Mouse (Mus musculus) myocyte (in vitro differentiated cells): ENCODE results near the gene Rpl3. TPM values are rescaled to one million over a fixed set of nuclear protein-coding genes. Genes with fewer than 3 reads are reported as not detected.

ENCODE experiments used
- H3K27me3 ChIP-seq: one replicate; pipeline ENCODE4 v1.6.1; 2011; ENCODE audit not compliant: control insufficient read depth, insufficient read depth, insufficient read length
- H3K36me3 ChIP-seq: one replicate; pipeline ENCODE4 v1.6.1; 2011; ENCODE audit not compliant: control insufficient read depth, insufficient read depth
- H3K4me2 ChIP-seq: one replicate; pipeline ENCODE4 v1.6.1; 2011; ENCODE audit warnings: low read depth, control low read depth
- H3K4me3 ChIP-seq: one replicate; pipeline ENCODE4 v1.5.1; 2011; ENCODE audit warnings: mild to moderate bottlenecking, control low read depth, moderate library complexity
- H3K79me2 ChIP-seq: one replicate; pipeline ENCODE4 v1.6.1; 2011; ENCODE audit not compliant: control insufficient read depth, insufficient read depth
- H3ac ChIP-seq: one replicate; pipeline ENCODE4 v1.6.1; 2011; ENCODE audit not compliant: control insufficient read depth, insufficient read length
- CEBPB ChIP-seq: IDR thresholded peaks from 2 replicates; pipeline ENCODE4 v1.6.1; 2011; ENCODE audit warnings: mild to moderate bottlenecking, moderate library complexity; ENCODE audit not compliant: poor library complexity, insufficient read depth, severe bottlenecking
- E2F4 ChIP-seq: IDR thresholded peaks from one replicate; pipeline ENCODE4 v1.6.1; 2011; ENCODE audit warnings: mild to moderate bottlenecking, control low read depth, moderate library complexity; ENCODE audit not compliant: insufficient read depth
- MAX ChIP-seq: IDR thresholded peaks from one replicate; pipeline ENCODE4 v1.6.1; 2011; ENCODE audit warnings: low read depth, mild to moderate bottlenecking, control low read depth
- MYOD1 ChIP-seq, 3 experiments: IDR thresholded peaks; one replicate each; pipeline ENCODE4 v1.6.1; 2011; ENCODE audit warnings: control low read depth in 2 of 3, low read depth in 2 of 3, mild to moderate bottlenecking in 2 of 3, moderate library complexity in 1 of 3; ENCODE audit not compliant: insufficient read length in 2 of 3, control insufficient read depth in 1 of 3
- MYOG ChIP-seq, 3 experiments: IDR thresholded peaks; one replicate each; pipeline ENCODE4 v1.6.1; 2011; ENCODE audit warnings: control low read depth in 2 of 3, low read depth in 2 of 3, mild to moderate bottlenecking in 2 of 3; ENCODE audit not compliant: insufficient read length in 2 of 3, control insufficient read depth in 1 of 3, insufficient read depth in 1 of 3
- POLR2A ChIP-seq: IDR thresholded peaks from one replicate; pipeline ENCODE4 v1.6.1; 2011; ENCODE audit warnings: low read depth, mild to moderate bottlenecking, control low read depth, moderate library complexity; ENCODE audit not compliant: insufficient read length
- POLR2AphosphoS2 ChIP-seq: IDR thresholded peaks from one replicate; pipeline ENCODE4 v1.6.1; 2011; ENCODE audit warnings: low read depth, control low read depth; ENCODE audit not compliant: insufficient read length
- REST ChIP-seq: IDR thresholded peaks from one replicate; pipeline ENCODE4 v1.6.1; 2011; ENCODE audit warnings: mild to moderate bottlenecking, control low read depth, moderate library complexity; ENCODE audit not compliant: insufficient read depth, insufficient read length
- SRF ChIP-seq: IDR thresholded peaks from one replicate; pipeline ENCODE4 v1.6.1; 2011; ENCODE audit warnings: low read depth; ENCODE audit not compliant: control insufficient read depth, insufficient read length
- TCF12 ChIP-seq: IDR thresholded peaks from one replicate; pipeline ENCODE4 v1.6.1; 2011; ENCODE audit warnings: mild to moderate bottlenecking, control low read depth; ENCODE audit not compliant: poor library complexity, insufficient read depth, severe bottlenecking
- TCF3 ChIP-seq: IDR thresholded peaks from one replicate; pipeline ENCODE4 v1.6.1; 2011; ENCODE audit warnings: low read depth, control low read depth; ENCODE audit not compliant: insufficient read length
- USF1 ChIP-seq: IDR thresholded peaks from one replicate; pipeline ENCODE4 v1.6.1; 2011; ENCODE audit warnings: low read depth, mild to moderate bottlenecking, control low read depth, moderate library complexity
- polyA plus RNA-seq: library from polyadenylated mRNA; unstranded; fragments of >200 nt; fragmentation: generic; extraction: Trizol; gene quantifications from one replicate; pipeline ENCODE4 v1.2.1, GENCODE M21; 2012; ENCODE audit warnings: missing spikeins

Gene Rpl3
- polyA plus RNA-seq, 1 experiment, result 1,089 TPM

- no peak overlapping the region for H3ac ChIP-seq
- no peak overlapping the region for H3K4me2 ChIP-seq
- H3K36me3 ChIP-seq, result no peaks in the 10 kb centered on the region
- no peaks in the 10 kb centered on the region for H3K27me3 ChIP-seq
- TF ChIP-seq E2F4 (no peak), POLR2A (no peak), SRF (no peak), MYOG (IDR thresholded peaks at IDR 0.05; ENCODE audit: control insufficient read depth in 1 of 3, insufficient read depth in 1 of 3, insufficient read length in 2 of 3, low read depth in 2 of 3) (no peak), TCF12 (no peak)
- no peaks in the 10 kb centered on the region for H3K79me2 ChIP-seq
- no peak overlapping the region for H3K4me3 ChIP-seq
Measured at GRCm38 (mm10) chr15:80107575-80107974, 15.9 kb upstream of the Rpl3 start.

DNA sequence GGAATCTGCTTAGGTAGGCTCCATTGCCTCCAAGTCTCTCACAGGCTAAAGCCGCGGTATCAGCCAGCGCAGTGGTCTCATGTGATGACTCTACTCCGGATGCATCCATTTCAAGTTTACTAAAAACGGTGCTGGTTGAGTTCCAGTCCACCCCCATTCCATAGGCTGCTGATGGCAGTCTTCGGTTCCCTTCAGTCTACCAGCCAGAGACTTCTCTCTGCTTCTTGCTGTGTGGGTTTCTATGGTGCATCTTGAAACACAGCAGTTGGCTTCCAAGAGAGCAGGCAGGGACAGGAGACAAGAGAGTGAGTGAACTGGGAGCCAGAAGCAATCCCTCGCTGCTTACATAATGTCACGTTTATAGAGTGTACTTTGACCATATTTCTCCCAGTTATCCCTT, 15.5 kb upstream of the Rpl3 start:
- Histone ChIP-seq H3K4me3 (no peak overlapping the region), H3ac (no peak overlapping the region), H3K36me3 (no peaks in the 10 kb centered on the region), H3K79me2 (no peaks in the 10 kb centered on the region), H3K4me2 (no peak overlapping the region), H3K27me3 (no peaks in the 10 kb centered on the region)
- TF ChIP-seq USF1, result no peak
- TF ChIP-seq MAX, result no peak
- no peak for TF ChIP-seq REST
- TF ChIP-seq POLR2A, result no peak
- TF ChIP-seq MYOG (IDR thresholded peaks at IDR 0.05; ENCODE audit: control insufficient read depth in 1 of 3, insufficient read depth in 1 of 3, insufficient read length in 2 of 3, low read depth in 2 of 3), result no peak
- no peak for TF ChIP-seq POLR2AphosphoS2
- no peak for TF ChIP-seq SRF
- no peak for TF ChIP-seq TCF12
- no peak for TF ChIP-seq MYOD1 (IDR thresholded peaks at IDR 0.05; ENCODE audit: control insufficient read depth in 1 of 3, insufficient read length in 2 of 3, low read depth in 2 of 3)
- TF ChIP-seq TCF3, result no peak
- TF ChIP-seq CEBPB, result no peak
- no peak for TF ChIP-seq E2F4

- H3K27me3 ChIP-seq, result no peaks in the 10 kb centered on the region
- no peaks in the 10 kb centered on the region for H3K36me3 ChIP-seq
- TF ChIP-seq TCF12, result no peak
- peak; percentile 33 for TF ChIP-seq MAX
- TF ChIP-seq REST, result no peak
- TF ChIP-seq POLR2A, result no peak
- no peak for TF ChIP-seq MYOD1 (IDR thresholded peaks at IDR 0.05; ENCODE audit: control insufficient read depth in 1 of 3, insufficient read length in 2 of 3, low read depth in 2 of 3)
- TF ChIP-seq POLR2AphosphoS2, result no peak
- TF ChIP-seq USF1, result peak; percentile 71
- peak overlapping the region; percentile 40 for H3K4me2 ChIP-seq
- no peaks in the 10 kb centered on the region for H3K79me2 ChIP-seq
- H3K4me3 ChIP-seq, result no peak overlapping the region
- H3ac ChIP-seq, result no peak overlapping the region
Measured at GRCm38 (mm10) chr15:80105490-80106410, 14.1 kb upstream of the Rpl3 start.

GRCm38 (mm10) chr15:80102495-80102894, 10.8 kb upstream of the Rpl3 start:
- H3K79me2 ChIP-seq, result no peaks in the 10 kb centered on the region
- no peak overlapping the region for H3K4me3 ChIP-seq
- H3K36me3 ChIP-seq, result no peaks in the 10 kb centered on the region
- no peaks in the 10 kb centered on the region for H3K27me3 ChIP-seq
- H3K4me2 ChIP-seq, result no peak overlapping the region
- peak in 1 of 3 experiments; percentile 41 for TF ChIP-seq MYOD1 (IDR thresholded peaks at IDR 0.05; ENCODE audit: control insufficient read depth in 1 of 3, insufficient read length in 2 of 3, low read depth in 2 of 3)
- TF ChIP-seq TCF12, result no peak
- no peak overlapping the region for H3ac ChIP-seq

GRCm38 (mm10) chr15:80101503-80101902, 9.8 kb upstream of the Rpl3 start:
- no peaks in the 10 kb centered on the region for H3K27me3 ChIP-seq
- no peak for TF ChIP-seq E2F4
- no peak overlapping the region for H3K4me2 ChIP-seq
- no peak overlapping the region for H3ac ChIP-seq
- no peak overlapping the region for H3K4me3 ChIP-seq
- no peaks in the 10 kb centered on the region for H3K79me2 ChIP-seq
- H3K36me3 ChIP-seq, result no peaks in the 10 kb centered on the region
